Mouse (Mus musculus): ENCODE results near the gene Prmt8. TPM values are rescaled to one million over a fixed set of nuclear protein-coding genes. Genes with fewer than 3 reads are reported as not detected.

Gene Prmt8
- polyA plus RNA-seq, 1 experiment from 2014 or later = 0.26 TPM

DNA sequence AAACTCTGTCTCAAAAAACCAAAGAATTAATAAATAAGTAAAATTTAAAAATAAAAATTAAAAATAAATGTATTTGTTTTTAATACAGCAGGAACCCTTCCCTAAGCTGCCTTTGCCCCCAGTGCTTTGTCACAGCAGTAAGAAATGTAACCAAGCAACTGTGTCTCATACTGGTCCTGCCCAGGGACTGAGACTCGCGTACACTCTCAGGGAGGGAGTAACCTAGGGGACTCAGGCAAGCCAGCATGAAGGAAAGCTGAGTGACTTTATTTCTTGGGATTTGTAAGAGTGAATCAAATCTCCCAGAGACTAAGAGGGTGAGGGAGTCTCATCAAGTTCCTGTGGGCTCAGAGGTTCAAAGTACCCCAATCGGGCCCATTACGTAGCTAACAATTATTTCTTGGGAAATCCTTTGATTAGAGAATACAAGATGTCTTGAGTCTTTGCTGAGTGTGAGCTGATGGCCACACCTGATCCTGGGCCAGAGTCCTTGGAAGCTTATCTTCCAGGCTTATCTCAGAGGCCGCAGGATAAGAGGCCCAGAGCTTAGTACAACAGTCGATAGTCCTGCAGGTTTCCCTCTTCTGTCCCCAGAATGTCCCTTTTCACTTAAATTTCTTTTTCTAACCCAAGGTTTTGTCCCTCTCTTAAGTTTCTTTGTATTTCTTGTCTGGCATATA, 82.0 kb downstream of the Prmt8 start:
- ATAC-seq (ENCODE audit: insufficient number of reproducible peaks, insufficient read depth, low FRiP score, low TSS enrichment, low read depth) = no peak
- H3K4me1 ChIP-seq (replicated peaks) = peaks cover 5% of the 10 kb centered on the region; the same call in 1 of the 2 replicates
- no peak overlapping the region for H3K4me3 ChIP-seq (replicated peaks)
- H3K36me3 ChIP-seq = no peaks in the 10 kb centered on the region
- 89% methylated on average over 6 of the region's 6 CpGs for WGBS
- no peak overlapping the region for H3K4me2 ChIP-seq
- no peak overlapping the region for H3K9ac ChIP-seq (replicated peaks)
- no peak overlapping the region for H3K27ac ChIP-seq
- H3K9me3 ChIP-seq = no peaks in the 10 kb centered on the region
- 0 out of 2 replicates have a peak, but pooled peaks cover 4% of the 10 kb centered on the region for H3K27me3 ChIP-seq

DNA sequence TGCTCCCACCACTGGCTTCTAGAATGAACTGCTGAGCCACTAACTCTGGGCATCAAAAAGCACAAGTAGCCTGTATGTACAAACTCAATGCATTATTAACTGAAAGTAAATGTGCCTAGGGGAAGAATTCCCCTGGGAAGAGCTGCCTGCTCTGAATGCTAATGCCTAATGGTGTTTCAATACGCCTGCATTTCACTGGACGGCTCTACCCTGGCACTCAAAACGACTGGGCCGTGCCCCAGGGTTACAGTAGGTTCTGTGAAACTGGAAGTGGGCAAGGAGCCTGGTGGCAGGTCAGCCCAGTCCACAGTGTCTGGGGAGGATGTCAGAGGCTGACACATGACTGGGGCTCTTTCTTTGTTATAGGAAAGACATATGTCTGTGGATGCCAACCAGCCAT, 84.3 kb downstream of the Prmt8 start:
- 64% methylated on average over 4 of the region's 4 CpGs for WGBS

DNA sequence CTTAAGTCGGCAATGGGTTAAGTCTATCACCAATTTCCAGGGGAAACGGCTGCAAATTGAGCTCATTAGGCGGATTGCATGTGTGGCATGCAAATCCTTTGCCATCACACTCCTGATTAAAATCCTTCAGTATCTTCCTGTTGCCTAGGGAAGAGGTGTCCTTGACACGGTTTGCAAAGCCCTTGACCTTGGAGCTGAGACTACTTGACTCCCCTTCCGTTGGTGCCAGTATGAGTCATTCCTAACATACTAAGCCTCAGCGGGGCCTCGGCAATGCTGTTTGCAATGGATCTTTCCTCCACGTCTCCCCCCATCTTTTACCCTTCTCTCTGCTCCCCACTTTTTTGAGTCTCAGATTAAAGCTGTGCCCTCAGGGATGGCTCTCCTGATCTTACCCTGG, 85.7 kb downstream of the Prmt8 start:
- Histone ChIP-seq H3K9ac (replicated peaks) (no peak overlapping the region), H3K9me3 (no peaks in the 10 kb centered on the region), H3K27ac (no peak overlapping the region), H3K4me3 (replicated peaks) (no peak overlapping the region), H3K4me1 (replicated peaks) (no peaks in the 10 kb centered on the region), H3K4me2 (no peak overlapping the region), H3K27me3 (0 out of 2 replicates have a peak, but pooled peaks cover 4% of the 10 kb centered on the region), H3K36me3 (no peaks in the 10 kb centered on the region)
- ATAC-seq (ENCODE audit: insufficient number of reproducible peaks, insufficient read depth, low FRiP score, low TSS enrichment, low read depth) = no peak
- 60% methylated on average over 8 of the region's 8 CpGs for WGBS

More for the DNA sequence above, 84.3 kb downstream of the Prmt8 start:
- Histone ChIP-seq H3K4me3 (replicated peaks) (no peak overlapping the region), H3K4me2 (no peak overlapping the region), H3K36me3 (no peaks in the 10 kb centered on the region), H3K27me3 (0 out of 2 replicates have a peak, but pooled peaks cover 4% of the 10 kb centered on the region), H3K4me1 (replicated peaks) (no peaks in the 10 kb centered on the region; the same call in 1 of the 2 replicates), H3K9ac (replicated peaks) (no peak overlapping the region), H3K27ac (no peak overlapping the region), H3K9me3 (no peaks in the 10 kb centered on the region)
- ATAC-seq (ENCODE audit: insufficient number of reproducible peaks, insufficient read depth, low FRiP score, low TSS enrichment, low read depth) = no peak

DNA sequence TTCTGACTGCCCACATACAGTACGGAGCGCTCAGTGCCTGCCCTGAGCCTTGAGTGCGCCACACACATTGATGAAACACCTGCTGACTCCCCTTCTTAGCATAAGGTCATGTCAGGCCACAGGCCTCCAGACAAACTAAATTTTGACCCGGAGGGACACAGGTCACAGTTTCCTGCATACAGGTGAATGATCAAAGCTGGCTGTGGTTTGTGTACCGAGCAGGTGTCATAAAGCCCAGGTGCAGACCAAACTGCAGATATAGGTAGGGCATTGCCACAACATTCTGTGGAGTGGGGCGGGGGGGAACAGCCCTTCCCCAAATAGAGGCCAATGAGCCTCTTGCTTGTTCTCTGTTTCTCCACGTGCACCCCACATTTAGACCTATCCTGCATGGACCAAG, 88.5 kb downstream of the Prmt8 start:
- Histone ChIP-seq H3K36me3 (no peaks in the 10 kb centered on the region), H3K4me3 (replicated peaks) (no peak overlapping the region), H3K9me3 (no peaks in the 10 kb centered on the region), H3K27ac (no peak overlapping the region), H3K4me1 (replicated peaks) (0 out of 2 replicates have a peak, but pooled peaks cover 3% of the 10 kb centered on the region), H3K9ac (replicated peaks) (no peak overlapping the region), H3K4me2 (no peak overlapping the region), H3K27me3 (0 out of 2 replicates have a peak, but pooled peaks cover 4% of the 10 kb centered on the region)
- 81% methylated on average over 7 of the region's 7 CpGs for WGBS
- no peak for ATAC-seq (ENCODE audit: insufficient number of reproducible peaks, insufficient read depth, low FRiP score, low TSS enrichment, low read depth)

DNA sequence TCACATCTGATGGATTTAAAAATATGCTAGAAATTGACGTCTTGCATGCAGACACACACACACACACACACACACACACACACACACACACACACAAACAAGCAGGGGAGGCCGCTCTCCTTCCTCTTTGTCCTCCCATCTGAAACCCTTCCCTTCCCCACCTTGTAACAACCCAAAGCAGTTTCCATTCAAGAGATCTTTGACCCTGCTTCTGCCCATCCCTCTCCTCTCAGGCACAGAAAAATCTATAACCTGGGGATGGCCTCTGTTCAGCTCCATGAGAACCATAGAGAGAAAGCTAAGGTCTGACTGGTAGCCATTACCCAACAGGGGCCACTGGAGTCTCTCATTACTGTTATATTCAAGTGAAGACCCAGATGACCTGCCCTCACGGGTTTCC, 90.3 kb downstream of the Prmt8 start:
- Histone ChIP-seq H3K27me3 (0 out of 2 replicates have a peak, but pooled peaks cover 4% of the 10 kb centered on the region), H3K36me3 (no peaks in the 10 kb centered on the region), H3K9me3 (no peaks in the 10 kb centered on the region), H3K4me2 (no peak overlapping the region), H3K27ac (no peak overlapping the region), H3K9ac (replicated peaks) (no peak overlapping the region), H3K4me1 (replicated peaks) (0 out of 2 replicates have a peak, but pooled peaks cover 3% of the 10 kb centered on the region), H3K4me3 (replicated peaks) (no peak overlapping the region)
- WGBS = 86% methylated on average over 3 of the region's 3 CpGs
- no peak for ATAC-seq (ENCODE audit: insufficient number of reproducible peaks, insufficient read depth, low FRiP score, low TSS enrichment, low read depth)

DNA sequence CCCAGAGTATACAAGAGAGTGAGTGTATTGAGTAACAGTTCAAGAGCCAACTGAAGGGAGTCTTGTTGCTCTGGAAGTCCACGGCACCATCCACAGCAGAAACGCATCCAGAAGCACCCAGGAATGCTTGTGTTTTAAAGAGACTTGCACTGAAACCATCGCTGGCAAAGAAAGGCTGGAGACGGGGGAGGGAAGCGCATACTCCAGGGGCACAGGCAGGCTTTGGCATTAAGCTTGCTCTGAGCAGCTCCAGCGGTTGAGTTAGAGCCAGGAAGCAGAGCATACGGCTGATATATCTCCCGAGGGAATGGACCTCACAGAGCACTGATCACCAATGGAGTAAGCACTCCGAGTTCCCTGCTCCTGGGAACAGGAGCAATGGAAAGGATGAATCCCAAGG, 91.0 kb downstream of the Prmt8 start:
- Histone ChIP-seq H3K4me1 (replicated peaks) (0 out of 2 replicates have a peak, but pooled peaks cover 3% of the 10 kb centered on the region), H3K27ac (no peak overlapping the region), H3K9ac (replicated peaks) (no peak overlapping the region), H3K4me3 (replicated peaks) (no peak overlapping the region), H3K36me3 (no peaks in the 10 kb centered on the region), H3K9me3 (no peaks in the 10 kb centered on the region), H3K4me2 (no peak overlapping the region), H3K27me3 (0 out of 2 replicates have a peak, but pooled peaks cover 4% of the 10 kb centered on the region)
- WGBS = 78% methylated on average over 9 of the region's 9 CpGs
- no peak for ATAC-seq (ENCODE audit: insufficient number of reproducible peaks, insufficient read depth, low FRiP score, low TSS enrichment, low read depth)

DNA sequence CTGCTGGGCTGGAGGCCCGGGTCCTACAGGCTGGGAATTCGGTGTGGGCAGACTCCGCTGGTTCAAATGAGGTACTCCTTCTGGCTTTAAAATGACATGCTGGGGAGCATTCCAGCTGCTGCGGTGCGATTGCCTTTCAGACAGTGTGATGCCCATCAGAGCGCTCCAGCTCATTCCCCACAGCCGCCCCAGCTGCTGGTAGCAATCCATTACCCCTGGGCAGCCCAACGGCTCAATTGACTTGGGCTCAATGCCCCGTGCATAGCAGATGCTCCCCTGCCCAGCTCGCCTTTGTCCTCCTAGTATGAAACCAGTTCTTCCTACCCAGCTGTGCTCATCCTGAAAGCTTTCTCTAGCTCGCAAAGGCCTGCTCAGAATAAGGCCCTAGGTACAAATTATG, 92.4 kb downstream of the Prmt8 start:
- Histone ChIP-seq H3K9me3 (no peaks in the 10 kb centered on the region), H3K27ac (no peak overlapping the region), H3K4me2 (no peak overlapping the region), H3K36me3 (no peaks in the 10 kb centered on the region), H3K27me3 (no peaks in the 10 kb centered on the region), H3K9ac (replicated peaks) (no peak overlapping the region), H3K4me3 (replicated peaks) (no peak overlapping the region), H3K4me1 (replicated peaks) (0 out of 2 replicates have a peak, but pooled peaks cover 3% of the 10 kb centered on the region)
- no peak for ATAC-seq (ENCODE audit: insufficient number of reproducible peaks, insufficient read depth, low FRiP score, low TSS enrichment, low read depth)
- WGBS = 77% methylated on average over 11 of the region's 11 CpGs

DNA sequence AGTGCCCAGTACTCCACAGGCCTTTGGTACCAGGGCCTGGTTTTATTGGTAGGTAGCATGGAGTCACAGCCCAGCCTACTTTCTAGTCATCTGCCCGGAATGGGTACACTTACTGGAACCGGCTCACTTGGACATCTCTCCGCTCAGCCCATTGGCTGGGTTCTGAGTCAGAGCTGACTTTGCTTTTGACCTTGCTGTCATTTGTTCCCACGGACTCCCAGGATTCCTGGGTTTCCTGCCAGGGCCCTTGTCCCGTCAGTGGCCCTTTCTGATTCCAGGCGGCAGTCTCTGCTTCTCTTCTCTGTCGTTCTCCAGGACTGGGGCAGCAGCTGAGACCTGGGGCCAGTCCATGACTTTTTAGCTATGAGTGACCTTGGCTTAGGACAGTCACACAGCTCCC, 97.2 kb downstream of the Prmt8 start:
- WGBS = 82% methylated on average over 7 of the region's 7 CpGs
- no peak overlapping the region for H3K4me2 ChIP-seq
- no peak for ATAC-seq (ENCODE audit: insufficient number of reproducible peaks, insufficient read depth, low FRiP score, low TSS enrichment, low read depth)
- H3K4me1 ChIP-seq (replicated peaks) = no peaks in the 10 kb centered on the region
- H3K27me3 ChIP-seq = peaks cover 1% of the 10 kb centered on the region; the same call in 1 of the 2 replicates
- H3K9ac ChIP-seq (replicated peaks) = no peak overlapping the region
- no peaks in the 10 kb centered on the region for H3K9me3 ChIP-seq
- no peak overlapping the region for H3K27ac ChIP-seq
- no peak overlapping the region for H3K4me3 ChIP-seq (replicated peaks)
- H3K36me3 ChIP-seq = no peaks in the 10 kb centered on the region

DNA sequence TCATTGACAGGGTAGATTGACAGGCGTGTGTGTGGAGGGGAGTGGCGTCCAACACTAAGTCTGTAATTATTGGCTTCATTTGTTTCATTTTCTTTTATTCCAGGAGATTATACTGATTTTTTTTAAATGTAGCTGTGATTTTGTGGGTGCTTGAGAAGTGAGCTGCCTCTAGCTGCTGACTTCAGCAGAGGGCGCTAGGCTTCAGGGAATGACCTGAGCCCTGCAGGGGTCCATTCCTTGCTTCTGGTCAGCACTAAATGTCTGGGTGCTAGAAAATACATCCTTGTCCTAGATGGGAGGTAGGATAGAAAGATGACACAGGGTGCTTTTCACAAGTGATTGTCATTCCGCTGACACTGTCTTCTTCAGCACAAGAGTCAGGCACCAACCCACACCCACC, 99.2 kb downstream of the Prmt8 start:
- H3K4me2 ChIP-seq = no peak overlapping the region
- H3K36me3 ChIP-seq = no peaks in the 10 kb centered on the region
- no peak overlapping the region for H3K9ac ChIP-seq (replicated peaks)
- H3K27ac ChIP-seq = no peak overlapping the region
- no peaks in the 10 kb centered on the region for H3K4me1 ChIP-seq (replicated peaks)
- no peak for ATAC-seq (ENCODE audit: insufficient number of reproducible peaks, insufficient read depth, low FRiP score, low TSS enrichment, low read depth)
- peaks cover 4% of the 10 kb centered on the region; the same call in 1 of the 2 replicates for H3K27me3 ChIP-seq
- H3K4me3 ChIP-seq (replicated peaks) = no peak overlapping the region
- WGBS = 92% methylated on average over 4 of the region's 4 CpGs
- H3K9me3 ChIP-seq = no peaks in the 10 kb centered on the region

DNA sequence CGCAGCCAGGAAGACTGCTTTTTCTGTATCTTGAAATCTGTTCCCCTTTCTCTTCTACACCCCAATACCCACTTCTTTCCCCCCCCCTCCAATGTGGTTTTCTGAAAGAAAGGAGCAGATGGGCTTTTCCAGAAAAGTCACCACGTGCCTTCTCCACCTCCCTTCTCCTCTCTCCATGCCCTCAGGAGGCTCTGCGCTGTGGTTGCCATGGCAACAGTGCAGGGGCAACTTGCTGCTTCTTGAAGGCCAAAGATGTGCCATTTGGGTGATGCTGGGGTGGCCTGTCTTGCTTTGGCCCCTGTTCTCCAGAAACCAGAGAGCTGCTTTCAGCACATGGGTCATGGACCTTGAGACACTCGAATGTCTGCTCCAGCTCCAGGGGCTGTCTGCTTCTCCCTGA, 100.0 kb downstream of the Prmt8 start:
- Histone ChIP-seq H3K36me3 (no peaks in the 10 kb centered on the region), H3K9me3 (no peaks in the 10 kb centered on the region), H3K9ac (replicated peaks) (no peak overlapping the region), H3K4me2 (no peak overlapping the region), H3K27me3 (peaks cover 6% of the 10 kb centered on the region; the same call in 1 of the 2 replicates), H3K27ac (no peak overlapping the region), H3K4me1 (replicated peaks) (peaks cover 5% of the 10 kb centered on the region), H3K4me3 (replicated peaks) (no peak overlapping the region)
- WGBS = 68% methylated on average over 4 of the region's 4 CpGs
- no peak for ATAC-seq (ENCODE audit: insufficient number of reproducible peaks, insufficient read depth, low FRiP score, low TSS enrichment, low read depth)

DNA sequence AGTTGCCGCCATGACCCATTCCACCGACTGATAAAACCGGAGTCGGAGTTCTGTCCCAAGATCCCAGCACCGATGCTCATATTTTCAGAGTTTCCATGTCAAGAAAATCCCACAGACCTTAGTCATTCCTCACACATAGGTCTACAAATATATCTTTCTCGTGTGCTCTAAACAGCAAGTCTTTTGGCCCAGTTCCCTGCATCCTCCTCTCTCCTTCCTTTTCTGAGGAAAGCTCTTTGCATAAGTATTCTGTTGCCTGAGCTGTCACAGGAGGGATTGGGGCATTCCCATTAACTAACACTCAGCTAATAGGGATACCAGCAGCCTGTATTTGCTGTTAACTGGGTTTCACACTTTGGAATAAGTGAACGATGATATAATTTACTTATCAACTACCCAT, 106.0 kb downstream of the Prmt8 start:
- peaks cover 12% of the 10 kb centered on the region for H3K4me1 ChIP-seq (replicated peaks)
- 73% methylated on average over 7 of the region's 7 CpGs for WGBS
- ATAC-seq (ENCODE audit: insufficient number of reproducible peaks, insufficient read depth, low FRiP score, low TSS enrichment, low read depth) = no peak

More for the DNA sequence above, 106.0 kb downstream of the Prmt8 start:
- H3K9ac ChIP-seq (replicated peaks) = no peak overlapping the region
- H3K4me3 ChIP-seq (replicated peaks) = no peak overlapping the region
- H3K36me3 ChIP-seq = no peaks in the 10 kb centered on the region
- no peaks in the 10 kb centered on the region for H3K9me3 ChIP-seq
- H3K27ac ChIP-seq = no peak overlapping the region
- H3K27me3 ChIP-seq = peaks cover 16% of the 10 kb centered on the region
- H3K4me2 ChIP-seq = no peak overlapping the region

Data from limb, embryonic 12.5 days (tissue).